Mouse (Mus musculus) common myeloid progenitor, adult 5-6 weeks (primary cell): ENCODE data around the gene Wdr83os. TPM values are rescaled to one million over a fixed set of nuclear protein-coding genes. Genes with fewer than 3 reads are reported as not detected.
A peak's percentile ranks its signal among the peaks of the same experiment; 100 is the strongest.
"Not testable (repeated sequence)": the region's sequence is repeated elsewhere in the genome, so short reads cannot be mapped to it uniquely, and the experiment has no call there.

ENCODE experiments used
- ATAC-seq: replicated peaks from 2 replicates; pipeline ENCODE4 v1.8.0; 2016; ENCODE audit warnings: low read depth, mild to moderate bottlenecking, moderate TSS enrichment, inconsistent platforms; ENCODE audit not compliant: poor library complexity, severe bottlenecking
- total RNA-seq: library from RNA; stranded (forward); fragments of 200-1000, 187-1606 nt; gene quantifications from 2 replicates; pipeline ENCODE4 v1.2.3, GENCODE M21; 2017

Wdr83os gene
- total RNA-seq, 1 experiment from 2014 or later, result 52.3 TPM

DNA sequence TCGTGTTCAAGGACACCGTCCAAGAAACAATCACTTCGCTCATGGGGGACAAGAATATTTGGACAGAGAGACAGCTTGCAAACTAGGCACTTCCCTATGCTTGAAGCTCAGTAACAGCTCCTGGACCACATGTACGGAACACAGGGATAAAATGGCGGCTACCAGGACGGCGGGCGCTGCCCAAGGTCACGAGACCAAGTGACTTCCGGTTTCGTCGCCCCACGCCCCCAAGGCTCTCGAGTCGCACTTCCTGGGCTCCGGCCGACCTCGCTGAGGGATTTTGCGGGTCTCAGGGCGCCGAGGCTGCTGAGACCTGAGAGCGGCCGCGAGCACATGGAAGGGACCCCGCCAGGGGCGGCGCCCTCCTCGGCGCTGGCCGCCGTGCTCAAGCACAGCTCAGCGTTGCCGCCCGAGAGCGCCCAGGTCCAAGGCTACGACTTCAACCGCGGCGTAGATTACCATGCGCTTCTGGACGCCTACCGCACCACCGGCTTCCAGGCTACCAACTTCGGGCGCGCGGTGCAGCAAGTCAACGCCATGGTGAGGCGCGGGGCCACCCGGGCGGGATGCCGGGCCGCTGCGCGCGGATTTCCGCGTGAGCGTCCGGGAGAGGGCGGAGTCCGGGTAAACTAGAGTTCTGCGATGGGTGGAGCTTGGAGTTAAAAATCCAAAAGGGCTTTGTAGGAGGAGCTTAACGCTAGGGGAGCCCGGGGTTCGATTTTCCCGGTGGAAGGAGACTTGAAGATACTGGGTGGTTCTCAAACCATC, 8.8 kb upstream of the Wdr83os start, which contains the start of gene Dhps:
Gene Dhps, plus strand, starts transcription at position 244 of the 768 bp plus-strand sequence.
- ATAC-seq, result peak; percentile 86

DNA sequence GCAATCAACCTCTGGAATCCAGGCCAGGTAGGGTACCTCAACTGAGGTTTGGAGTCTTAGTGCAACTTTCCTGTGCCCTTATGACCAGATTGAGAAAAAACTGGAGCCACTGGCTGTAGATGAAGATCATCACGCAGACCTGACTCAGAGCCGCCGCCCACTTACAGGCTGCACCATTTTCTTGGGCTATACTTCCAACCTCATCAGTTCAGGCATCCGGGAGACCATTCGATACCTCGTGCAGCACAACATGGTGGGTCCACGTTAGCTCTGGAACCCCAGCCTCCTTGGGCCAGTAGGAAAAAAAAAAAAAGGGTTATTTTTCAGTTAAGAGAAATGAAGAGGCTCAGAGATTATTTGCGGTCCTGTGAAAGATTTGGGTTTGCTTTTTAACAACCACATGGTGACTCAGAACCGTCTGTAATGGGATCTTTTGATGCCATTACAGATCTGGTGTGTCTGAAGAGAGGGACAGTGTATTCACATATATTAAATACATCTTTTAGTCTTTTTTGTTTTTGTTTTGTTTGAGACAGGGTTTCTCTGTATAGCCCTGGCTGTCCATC, 8.1 kb upstream of the Wdr83os start:
- ATAC-seq, result 0 out of 2 replicates have a peak, but pooled peaks have one; percentile 12

DNA sequence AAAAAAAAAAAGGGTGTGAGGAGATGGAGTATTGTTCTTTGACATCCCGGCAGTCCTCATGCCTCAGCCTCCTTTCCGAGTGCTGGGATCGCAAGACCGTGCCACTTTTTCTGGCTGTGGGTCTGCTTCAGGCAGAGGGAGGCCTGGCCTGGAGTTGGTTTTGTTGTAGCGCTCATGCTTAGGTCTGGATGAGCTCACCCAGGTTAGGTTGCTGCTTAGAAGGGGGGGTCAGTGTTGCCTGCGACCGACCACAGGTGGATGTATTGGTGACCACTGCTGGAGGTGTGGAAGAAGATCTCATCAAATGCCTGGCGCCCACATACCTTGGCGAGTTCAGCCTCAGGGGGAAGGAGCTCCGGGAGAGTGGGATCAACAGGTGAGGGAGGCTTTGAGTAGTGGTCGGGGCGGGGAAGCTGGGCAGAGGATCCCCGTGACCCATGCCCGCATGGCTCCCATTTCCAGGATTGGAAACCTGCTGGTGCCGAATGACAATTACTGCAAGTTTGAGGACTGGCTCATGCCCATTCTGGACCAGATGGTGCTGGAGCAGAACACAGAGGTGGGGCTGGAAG, 7.4 kb upstream of the Wdr83os start:
- ATAC-seq, result no peak

DNA sequence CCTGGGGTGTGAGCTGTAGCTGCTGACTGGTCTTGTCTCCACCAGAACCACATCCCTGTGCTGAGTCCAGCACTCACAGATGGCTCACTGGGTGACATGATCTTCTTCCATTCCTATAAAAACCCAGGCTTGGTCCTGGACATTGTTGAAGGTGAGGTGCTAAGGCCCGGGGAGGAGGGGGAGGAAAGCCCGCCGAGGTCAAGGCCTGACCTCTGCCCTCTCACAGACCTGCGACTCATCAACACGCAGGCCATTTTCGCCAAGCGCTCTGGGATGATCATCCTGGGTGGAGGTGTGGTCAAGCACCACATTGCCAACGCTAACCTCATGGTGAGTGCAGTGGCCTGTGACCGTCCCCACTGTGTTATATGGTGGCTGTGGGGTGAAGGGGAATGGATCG, 6.4 kb upstream of the Wdr83os start:
- no peak for ATAC-seq

DNA sequence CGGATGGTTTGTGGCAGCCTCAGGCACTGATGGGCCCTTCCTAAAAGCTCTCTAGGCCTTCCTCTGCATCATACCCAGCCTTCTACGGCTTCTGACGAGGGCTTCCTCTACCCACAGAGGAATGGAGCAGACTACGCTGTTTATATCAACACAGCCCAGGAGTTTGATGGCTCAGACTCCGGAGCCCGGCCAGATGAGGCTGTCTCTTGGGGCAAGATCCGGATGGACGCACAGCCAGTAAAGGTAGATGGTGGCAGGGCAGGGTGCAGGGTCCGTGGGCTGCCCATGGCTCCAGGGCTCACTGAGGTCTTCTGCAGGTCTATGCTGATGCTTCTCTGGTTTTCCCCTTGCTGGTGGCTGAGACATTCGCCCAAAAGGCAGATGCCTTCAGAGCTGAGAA, 5.9 kb upstream of the Wdr83os start:
- ATAC-seq, result no peak

DNA sequence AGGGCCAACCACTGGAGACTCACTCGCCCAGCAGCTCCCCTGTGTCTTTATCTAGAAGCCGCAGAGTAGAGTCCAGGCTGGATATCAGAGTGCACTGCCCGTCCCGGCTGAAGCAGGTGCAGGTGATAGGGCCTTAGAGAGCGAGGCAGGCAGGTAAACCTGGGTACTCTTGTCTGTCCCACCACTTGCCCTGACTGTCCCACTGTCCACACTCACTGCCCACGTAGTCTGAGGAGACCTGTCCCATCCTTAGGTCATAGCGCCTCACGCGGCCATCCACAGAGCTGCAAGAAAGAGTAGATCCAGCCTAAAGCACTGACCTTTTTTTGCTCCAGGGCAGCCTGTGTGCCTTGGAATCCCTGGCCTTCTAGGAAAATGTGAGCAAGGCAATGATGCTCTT, 4.5 kb upstream of the Wdr83os start:
- no peak for ATAC-seq

DNA sequence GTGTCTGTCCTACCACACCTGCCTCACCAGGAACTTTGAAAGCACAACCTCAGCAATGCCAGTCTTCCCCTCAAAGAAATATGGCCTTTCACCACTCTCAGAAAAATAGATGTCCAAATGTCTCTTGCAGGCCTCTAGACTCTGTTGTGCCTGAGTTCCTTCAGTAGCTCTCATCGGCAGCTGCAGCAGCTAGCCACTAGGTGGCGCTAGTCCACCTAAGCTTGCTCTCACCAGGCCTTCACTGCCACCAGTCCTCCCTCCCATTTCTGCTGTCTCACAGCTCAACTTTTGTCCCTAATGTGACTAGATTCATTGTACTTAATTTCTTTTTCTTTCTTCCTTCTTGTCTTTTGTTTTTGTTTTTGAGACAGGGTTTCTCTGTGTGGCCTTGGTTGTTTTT, 3.5 kb upstream of the Wdr83os start:
- peak; percentile 49 for ATAC-seq

DNA sequence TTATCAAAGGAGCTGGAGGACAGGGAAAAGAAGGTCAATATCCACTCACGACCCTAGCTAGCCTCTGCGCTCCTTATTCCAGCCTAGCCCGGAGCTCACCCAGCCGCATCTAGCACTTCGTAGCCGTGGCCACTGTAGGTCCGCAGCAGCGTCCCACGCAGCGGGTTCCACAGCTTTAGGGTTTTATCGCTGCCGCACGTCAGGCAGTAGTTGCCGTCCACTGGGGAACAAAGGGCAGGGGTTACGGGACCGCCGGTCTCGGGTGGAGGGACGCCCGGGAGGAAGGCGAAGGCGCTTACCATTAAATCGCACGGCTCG, 367 bp upstream of the Wdr83os start:
- no peak for ATAC-seq

DNA sequence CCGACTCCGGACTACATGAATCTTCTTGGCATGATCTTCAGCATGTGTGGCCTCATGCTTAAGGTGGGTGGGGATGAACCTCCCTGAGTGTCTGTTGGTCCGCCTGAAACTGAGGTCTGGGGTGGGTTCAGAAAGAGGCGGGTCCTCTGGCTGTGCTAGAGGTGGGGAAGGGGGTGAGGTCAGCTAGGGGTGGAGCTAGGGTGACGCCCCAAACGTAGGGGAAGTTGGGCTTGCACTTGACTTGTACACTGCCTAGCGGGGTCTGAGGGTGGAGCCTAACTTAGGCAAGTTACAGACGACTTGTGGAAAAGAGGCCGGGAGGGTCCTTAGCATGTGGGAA, 646 bp downstream of the Wdr83os start, which contains the start of gene Wdr83:
Gene Wdr83, minus strand, starts transcription at position 91 of the 340 bp plus-strand sequence.
- peak; percentile 66 for ATAC-seq

DNA sequence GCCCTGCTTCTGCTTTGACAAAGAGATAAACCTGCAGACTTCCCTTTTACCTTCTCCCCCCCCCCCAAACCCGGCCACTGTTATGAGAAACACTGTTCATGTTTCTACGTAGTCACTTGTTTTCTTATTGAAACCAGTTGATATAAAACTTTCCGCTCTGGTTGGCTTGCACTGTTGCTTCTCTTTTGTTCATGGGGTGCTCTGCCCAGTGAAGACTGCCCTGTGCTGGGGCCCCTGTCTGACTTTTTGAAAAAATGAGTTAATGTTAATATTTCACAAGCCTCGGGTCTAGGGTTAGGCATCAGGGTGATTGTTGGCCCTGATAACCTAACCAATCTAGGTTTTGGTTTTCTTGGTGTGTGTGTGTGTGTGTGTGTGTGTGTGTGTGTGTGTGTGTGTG, 1.6 kb downstream of the Wdr83os start:
- not testable (repeated sequence) for ATAC-seq

DNA sequence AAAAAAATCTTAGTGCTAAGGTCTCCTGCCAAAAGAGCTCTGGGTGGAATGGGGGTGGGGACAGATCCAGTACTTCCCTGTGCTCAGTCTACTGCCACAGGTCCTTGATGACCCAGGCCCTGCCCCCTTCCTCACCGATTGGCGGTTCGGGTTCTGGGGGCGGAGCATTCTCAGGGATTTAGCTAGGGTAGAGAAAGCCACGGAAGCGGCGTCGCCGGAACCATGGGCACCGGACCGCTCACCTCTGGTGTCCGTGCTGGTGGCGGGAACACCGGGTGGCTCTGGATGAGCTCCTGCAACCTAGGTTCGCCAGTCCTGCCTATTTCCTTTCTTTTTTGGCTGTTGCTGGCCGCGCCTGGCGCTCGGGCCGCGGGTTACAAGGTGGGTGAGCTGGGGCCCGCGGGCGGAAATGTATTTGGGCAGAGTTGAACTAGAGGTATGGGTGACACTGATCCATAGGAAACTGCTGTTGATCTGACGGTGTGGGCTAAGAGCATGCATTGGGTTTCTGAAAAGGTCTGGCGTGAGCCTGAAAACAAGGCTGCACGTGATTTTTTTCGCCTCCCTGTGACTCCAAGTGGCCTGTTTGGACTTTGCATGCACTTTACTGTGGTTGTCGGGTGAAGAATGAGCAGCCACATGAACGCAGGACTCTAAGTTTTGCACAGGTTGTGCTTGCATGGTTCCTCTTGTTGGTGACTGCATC, 2.7 kb downstream of the Wdr83os start, which contains the start of gene Man2b1:
Gene Man2b1, plus strand, starts transcription at position 163 of the 706 bp plus-strand sequence.
- ATAC-seq, result peak; percentile 64

DNA sequence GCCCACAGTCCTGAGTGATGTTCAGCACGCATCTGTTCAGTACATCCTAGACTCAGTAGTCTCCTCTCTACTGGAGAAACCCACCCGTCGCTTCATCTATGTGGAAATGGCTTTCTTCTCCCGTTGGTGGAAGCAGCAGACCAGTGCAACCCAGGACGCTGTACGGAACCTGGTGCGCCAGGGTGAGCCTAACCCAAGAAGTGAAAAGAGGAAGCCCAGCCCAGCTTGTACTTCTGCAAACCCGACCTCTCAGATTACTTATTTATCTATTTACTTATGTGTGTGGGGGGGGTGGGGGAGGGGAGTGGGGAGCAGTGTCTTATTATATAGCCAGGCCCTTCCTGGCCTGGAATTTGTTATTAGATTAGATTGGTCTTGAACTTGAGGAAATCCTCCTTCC, 4.1 kb downstream of the Wdr83os start:
- 0 out of 2 replicates have a peak, but pooled peaks have one; percentile 4 for ATAC-seq

DNA sequence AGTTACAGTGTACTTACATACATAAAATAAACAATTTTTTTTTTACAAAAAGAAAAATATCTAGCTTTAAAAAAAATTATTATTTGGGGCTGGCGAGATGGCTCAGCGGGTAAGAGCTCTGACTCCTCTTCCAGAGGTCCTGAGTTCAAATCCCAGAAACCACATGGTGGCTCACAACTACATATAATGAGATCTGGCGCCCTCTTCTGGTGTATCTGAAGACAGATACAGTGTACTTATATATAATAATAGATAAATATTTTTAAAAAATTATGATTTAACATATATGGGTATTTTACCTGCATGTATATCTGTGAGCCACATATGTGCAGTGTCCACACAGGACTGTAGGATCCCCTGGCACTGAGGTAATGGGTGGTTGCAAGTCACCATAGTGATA, 5.7 kb downstream of the Wdr83os start:
- no peak for ATAC-seq

DNA sequence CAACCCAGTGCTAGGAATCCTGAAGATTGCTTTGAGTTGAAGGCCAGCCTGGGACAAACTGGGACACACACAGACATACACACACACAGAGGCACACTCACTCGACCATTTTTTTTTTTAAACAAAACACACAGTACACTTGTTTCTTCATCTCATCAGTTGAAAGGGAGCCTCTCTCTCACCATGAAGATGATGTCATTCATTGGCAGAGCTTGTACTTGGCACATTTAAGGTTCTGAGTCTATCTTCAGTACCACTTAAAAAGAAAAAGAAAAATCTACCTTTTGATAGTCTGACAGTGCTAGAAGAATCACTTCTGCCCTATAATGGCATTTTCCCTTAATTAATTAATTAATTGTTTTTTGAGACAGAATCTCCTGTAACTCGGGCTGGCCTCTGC, 8.2 kb downstream of the Wdr83os start:
- ATAC-seq, result no peak

DNA sequence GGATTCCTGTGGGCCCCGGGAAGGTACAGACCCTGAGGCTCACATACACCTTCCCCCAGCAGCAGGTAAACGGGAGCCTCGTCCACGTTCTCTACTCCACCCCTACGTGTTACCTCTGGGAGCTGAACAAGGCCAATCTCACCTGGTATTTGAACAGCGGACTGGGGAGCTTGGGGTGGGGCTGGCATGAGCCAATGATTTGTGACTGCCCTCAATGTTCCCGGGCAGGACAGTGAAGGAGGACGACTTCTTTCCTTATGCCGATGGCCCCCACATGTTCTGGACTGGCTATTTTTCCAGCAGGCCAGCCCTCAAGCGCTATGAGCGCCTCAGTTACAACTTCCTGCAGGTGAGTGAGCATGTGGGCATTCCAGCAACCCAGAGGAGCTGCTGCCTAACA, 10.3 kb downstream of the Wdr83os start:
- no peak for ATAC-seq

DNA sequence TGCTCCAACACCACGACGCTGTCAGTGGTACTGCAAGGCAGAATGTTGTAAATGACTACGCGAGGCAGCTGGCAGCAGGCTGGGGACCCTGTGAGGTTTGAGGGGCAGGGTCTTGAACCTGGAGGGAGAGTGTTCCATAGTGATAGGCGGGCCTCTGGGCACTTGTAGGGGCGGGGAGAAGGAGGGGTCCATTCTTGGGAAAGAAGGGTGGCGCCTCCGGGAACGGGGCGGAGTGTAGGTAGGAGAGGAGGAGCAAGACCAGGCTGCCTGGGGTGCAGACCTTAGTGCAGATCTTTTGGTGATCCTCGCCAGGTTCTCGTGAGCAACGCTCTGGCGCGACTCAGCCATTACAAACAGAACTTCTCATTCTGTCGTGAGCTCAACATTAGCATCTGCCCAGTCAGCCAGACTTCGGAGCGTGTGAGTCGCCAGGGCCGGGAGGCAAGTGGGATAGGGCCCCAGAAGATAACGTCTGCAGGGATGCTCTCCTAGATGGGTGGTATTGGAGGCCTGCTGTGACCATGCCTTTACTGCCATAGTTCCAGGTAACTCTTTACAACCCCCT, 11.1 kb downstream of the Wdr83os start:
- no peak for ATAC-seq

DNA sequence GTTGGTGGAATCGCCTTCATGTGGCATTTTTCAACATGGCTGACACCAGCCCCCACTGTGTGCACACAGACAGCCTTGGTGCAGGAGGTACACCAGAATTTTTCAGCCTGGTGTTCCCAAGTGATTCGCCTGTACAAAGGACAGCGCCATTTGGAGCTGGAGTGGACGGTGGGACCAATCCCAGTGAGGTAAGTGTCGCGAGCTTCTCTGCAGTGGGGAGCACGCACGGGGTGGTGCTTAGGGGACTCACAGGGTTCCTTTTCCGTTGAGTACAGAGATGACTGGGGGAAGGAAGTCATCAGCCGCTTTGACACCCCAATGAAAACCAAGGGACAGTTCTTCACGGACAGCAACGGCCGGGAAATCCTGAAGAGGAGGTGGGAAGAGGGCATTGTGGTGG, 14.5 kb downstream of the Wdr83os start:
- ATAC-seq, result no peak

DNA sequence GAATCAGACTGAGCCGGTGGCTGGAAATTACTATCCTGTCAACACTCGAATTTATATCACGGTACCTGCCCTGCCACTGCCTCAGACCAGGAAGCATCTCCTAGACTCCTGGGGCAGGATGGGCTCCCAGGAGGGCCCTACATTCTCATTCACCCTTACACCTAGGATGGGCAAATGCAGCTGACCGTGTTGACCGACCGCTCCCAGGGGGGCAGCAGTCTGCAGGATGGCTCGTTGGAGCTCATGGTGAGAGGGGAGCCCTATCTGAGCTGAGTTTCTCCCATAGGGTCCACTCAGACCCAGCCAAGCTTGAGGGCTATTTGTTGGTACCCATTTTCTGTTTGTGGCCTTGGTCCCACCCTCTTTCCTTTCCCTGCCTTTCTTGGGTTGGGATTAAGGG, 15.0 kb downstream of the Wdr83os start:
- ATAC-seq, result no peak

DNA sequence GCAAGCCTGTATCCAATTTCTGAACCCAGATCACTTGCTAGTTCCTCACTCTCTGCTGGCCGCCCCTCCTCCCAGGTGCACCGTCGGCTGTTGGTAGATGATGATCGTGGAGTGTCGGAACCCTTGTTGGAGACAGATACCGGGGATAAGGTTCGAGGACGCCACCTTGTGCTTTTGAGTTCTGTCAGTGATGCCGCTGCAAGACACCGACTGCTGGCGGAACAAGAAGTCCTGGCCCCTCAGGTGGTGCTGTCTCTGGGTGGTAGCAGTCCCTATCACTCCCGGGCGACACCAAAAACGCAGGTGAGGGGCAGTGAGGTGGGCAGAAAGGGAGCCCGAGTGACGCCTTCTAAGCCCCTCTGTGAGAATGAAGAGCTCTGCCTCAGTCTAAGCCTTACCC, 15.7 kb downstream of the Wdr83os start:
- no peak for ATAC-seq

DNA sequence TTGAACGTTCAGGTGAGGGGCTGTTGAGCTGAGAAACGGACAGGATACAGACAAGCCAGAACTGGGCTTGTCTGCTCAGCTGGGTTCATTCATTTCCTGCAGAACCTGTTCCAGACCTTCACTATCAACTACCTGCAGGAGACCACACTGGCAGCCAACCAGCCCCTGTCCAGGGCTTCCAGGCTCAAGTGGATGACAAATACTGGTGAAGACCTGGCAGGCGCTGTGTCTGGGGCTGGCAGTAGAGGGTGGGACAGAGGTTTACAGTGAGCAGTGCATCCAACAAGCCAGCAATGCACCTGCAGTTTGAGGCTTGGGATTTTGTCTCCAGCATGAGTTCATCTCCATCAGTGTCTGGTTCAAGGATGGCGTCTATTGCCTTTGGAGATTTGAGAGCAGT, 16.3 kb downstream of the Wdr83os start:
- no peak for ATAC-seq
